11 mouse cellular contexts compared by ENCODE assay signal in the genomic region with DNA sequence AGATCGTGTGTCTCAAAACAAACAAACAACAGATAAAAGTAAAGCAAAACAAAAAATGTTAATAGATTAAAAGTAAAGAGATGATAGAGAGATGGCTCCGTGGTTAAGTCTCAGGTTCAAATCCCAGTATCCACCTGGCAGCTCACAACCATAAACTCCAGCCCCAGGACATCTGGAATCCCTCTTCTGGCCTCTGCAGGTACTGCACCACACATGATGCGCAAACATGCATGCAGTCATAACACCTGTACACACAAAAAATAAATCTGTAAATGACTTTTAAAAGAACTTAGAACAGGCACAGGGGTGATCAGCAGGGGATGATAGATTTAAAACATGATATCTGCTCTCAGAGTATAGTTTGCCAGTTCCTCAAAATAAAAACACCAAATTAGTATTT.
A peak's percentile ranks its signal among the peaks of the same experiment; 100 is the strongest.
DNase-seq lines count a peak whose midpoint lies in the region; ATAC-seq and TF ChIP-seq lines count a peak whose summit lies in the region.
"Had no signal": no experiment of that assay in that cellular context is flagged by ENCODE, and none has a peak within 500 bp of the region (broad histone marks: within the 10 kb centered on the region; RNA-seq: fewer than 3 reads in every experiment).

No protein-coding gene starts in this region.

- no peak overlapping the region for H3K9ac ChIP-seq in liver, embryonic 14.5 days (replicated peaks)
- no peak overlapping the region for H3K9ac ChIP-seq in liver, embryonic 11.5 days (ENCODE audit: low read depth, low read length)
- H3K9ac ChIP-seq in ES-E14 (ENCODE audit: insufficient read depth, low read depth, low read length, poor library complexity, severe bottlenecking): no peak overlapping the region
- H3K9ac ChIP-seq in heart, embryonic 12.5 days: no peak overlapping the region

- 73% methylated on average over 3 of the region's 3 CpGs for whole genome bisulfite sequencing in liver, embryonic 14.5 days (ENCODE audit: insufficient replicate concordance)
- WGBS in liver, embryonic 11.5 days: 84% methylated on average over 3 of the region's 3 CpGs
- 75% methylated on average over 3 of the region's 3 CpGs for WGBS in heart, embryonic 12.5 days

- H3K4me1 ChIP-seq in liver, embryonic 14.5 days (replicated peaks; ENCODE audit: control insufficient read depth in 2 of 2, insufficient read depth in 2 of 2, low read length in 1 of 2): peaks cover 14 to 23% of the 10 kb centered on the region in 2 experiments
- peaks cover 15% of the 10 kb centered on the region for H3K4me1 ChIP-seq in liver, embryonic 11.5 days (replicated peaks; ENCODE audit: control insufficient read depth, insufficient read depth, low read length)
- no peaks in the 10 kb centered on the region; a peak in 1 of 4 replicates for H3K4me1 ChIP-seq in ES-E14 (ENCODE audit: control insufficient read depth in 2 of 2, insufficient read depth in 2 of 2, low read length in 2 of 2, poor library complexity in 1 of 2)
- H3K4me1 ChIP-seq in heart, embryonic 12.5 days (replicated peaks): peaks cover 8% of the 10 kb centered on the region

- no peaks in the 10 kb centered on the region for H3K9me3 ChIP-seq in liver, embryonic 14.5 days (ENCODE audit: control insufficient read depth, low read length)
- H3K9me3 ChIP-seq in liver, embryonic 11.5 days (ENCODE audit: control insufficient read depth, low read length): no peaks in the 10 kb centered on the region
- no peaks in the 10 kb centered on the region for H3K9me3 ChIP-seq in ES-E14 (ENCODE audit: control insufficient read depth, insufficient read depth, low read depth, low read length)
- H3K9me3 ChIP-seq in heart, embryonic 12.5 days (replicated peaks): no peaks in the 10 kb centered on the region

- no peak overlapping the region for H3K4me3 ChIP-seq in liver, embryonic 14.5 days (ENCODE audit: insufficient read depth in 1 of 2, low read depth in 2 of 2, low read length in 2 of 2)
- no peak overlapping the region for H3K4me3 ChIP-seq in liver, embryonic 11.5 days (ENCODE audit: low read depth, low read length)
- H3K4me3 ChIP-seq in ES-E14 (ENCODE audit: insufficient read depth in 1 of 2, low read depth in 1 of 2, low read length in 2 of 2, poor library complexity in 1 of 2, severe bottlenecking in 1 of 2): no peak overlapping the region
- H3K4me3 ChIP-seq in heart, embryonic 12.5 days: no peak overlapping the region
- H3K4me3 ChIP-seq: erythroblast, embryonic 14.5 days had no signal

- no peak overlapping the region for H3K27ac ChIP-seq in liver, embryonic 14.5 days
- H3K27ac ChIP-seq in liver, embryonic 11.5 days (ENCODE audit: low read depth, low read length): no peak overlapping the region
- H3K27ac ChIP-seq in ES-E14 (ENCODE audit: insufficient read depth, low read depth, low read length, poor library complexity, severe bottlenecking): no peak overlapping the region
- H3K27ac ChIP-seq in heart, embryonic 12.5 days (ENCODE audit: poor library complexity, severe bottlenecking): no peak overlapping the region
- H3K27ac ChIP-seq: macrophage had no signal

- no peaks in the 10 kb centered on the region for H3K27me3 ChIP-seq in liver, embryonic 14.5 days (ENCODE audit: control insufficient read depth, insufficient read depth, low read length)
- no peaks in the 10 kb centered on the region for H3K27me3 ChIP-seq in liver, embryonic 11.5 days (replicated peaks; ENCODE audit: control insufficient read depth, insufficient read depth, low read length)
- H3K27me3 ChIP-seq in heart, embryonic 12.5 days (replicated peaks): no peaks in the 10 kb centered on the region

- in situ Hi-C loops in ES-E14 (cut with MboI; ENCODE audit: low sequenced_read_pairs in 2 of 2, unreplicated experiment in 2 of 2): no loop called here

- DNase-seq in liver, embryonic 14.5 days (ENCODE audit: low read depth in 3 of 3, low spot score in 3 of 3): no peak
- no peak for DNase-seq in liver, embryonic 11.5 days (ENCODE audit: low spot score)
- DNase-seq in CD4-positive helper T cell, adult 2 months (ENCODE audit: low read depth, low spot score): peak; percentile 9
- no peak for DNase-seq in ES-E14 (ENCODE audit: low read depth, low spot score)
- no peak for DNase-seq in ovary, postnatal 10 days (ENCODE audit: low spot score)
- no peak for DNase-seq in layer of hippocampus, postnatal 25 days (ENCODE audit: extremely low spot score in 1 of 2, low spot score in 1 of 2)

- no peak for TF ChIP-seq EP300 in liver, embryonic 14.5 days (IDR thresholded peaks at IDR 0.05; ENCODE audit: low read depth)

- no peak overlapping the region for H3K4me2 ChIP-seq in liver, embryonic 14.5 days (ENCODE audit: low read depth)
- no peak overlapping the region for H3K4me2 ChIP-seq in liver, embryonic 11.5 days
- H3K4me2 ChIP-seq in heart, embryonic 12.5 days: no peak overlapping the region

- ATAC-seq in liver, embryonic 14.5 days (ENCODE audit: insufficient read depth): no peak
- ATAC-seq in liver, embryonic 11.5 days (replicated peaks; ENCODE audit: low FRiP score): no peak
- peak; percentile 42; the same call in 1 of the 2 replicates for ATAC-seq in megakaryocyte progenitor cell, adult 5-6 weeks (replicated peaks; ENCODE audit: poor library complexity)
- no peak for ATAC-seq in heart, embryonic 12.5 days (ENCODE audit: insufficient number of reproducible peaks, low FRiP score)
- ATAC-seq: activated CD4-positive, CD25-positive, alpha-beta regulatory T cell, adult 4 months had no signal

- H3K36me3 ChIP-seq in liver, embryonic 14.5 days (replicated peaks; ENCODE audit: control insufficient read depth, insufficient read depth, low read depth): no peaks in the 10 kb centered on the region
- H3K36me3 ChIP-seq in liver, embryonic 11.5 days (ENCODE audit: control insufficient read depth, insufficient read depth, low read length): no peaks in the 10 kb centered on the region
- no peaks in the 10 kb centered on the region for H3K36me3 ChIP-seq in ES-E14 (ENCODE audit: control insufficient read depth, insufficient read depth, low read length, poor library complexity, severe bottlenecking)
- no peaks in the 10 kb centered on the region for H3K36me3 ChIP-seq in heart, embryonic 12.5 days

- TF ChIP-seq CTCF in liver, embryonic 14.5 days (IDR thresholded peaks at IDR 0.05; ENCODE audit: low read depth): peak; percentile 51

TF ChIP-seq in ES-E14, 5 proteins besides CTCF, POLR2A, EP300 and RAD21:
- TF ChIP-seq MAFK (IDR thresholded peaks at IDR 0.05; ENCODE audit: insufficient read depth, low read depth, low read length) (no peak), ZC3H11A (IDR thresholded peaks at IDR 0.05; ENCODE audit: borderline replicate concordance, low read depth, low read length) (peak; percentile 36; the same call in 1 of the 2 replicates)
